Mouse (Mus musculus): ENCODE measurements at regions not wholly inside any gene's neighbourhood (a gene's known extent, or its start where the extent isn't known, plus 50 kb on each side); places are given as distances from the start of the nearest gene placed in this dataset.
"Not testable (repeated sequence)": the region's sequence is repeated elsewhere in the genome, so short reads cannot be mapped to it uniquely, and the experiment has no call there.

- TF ChIP-seq POLR2A (IDR thresholded peaks at IDR 0.05; ENCODE audit: insufficient read depth, low read length) = no peak
- no peak for TF ChIP-seq EP300 (IDR thresholded peaks at IDR 0.05; ENCODE audit: insufficient read depth, low read depth, low read length)
- TF ChIP-seq CTCF (IDR thresholded peaks at IDR 0.05; ENCODE audit: low read depth, low read length) = no peak
- Histone ChIP-seq H3K27ac (ENCODE audit: insufficient read depth, low read length) (no peak overlapping the region), H3K4me3 (ENCODE audit: low read depth, low read length) (no peak overlapping the region), H3K4me1 (ENCODE audit: control insufficient read depth, insufficient read depth, low read length) (no peaks in the 10 kb centered on the region), H3K27me3 (ENCODE audit: control insufficient read depth, insufficient read depth, low read length, poor library complexity, severe bottlenecking) (no peaks in the 10 kb centered on the region), H3K36me3 (ENCODE audit: control insufficient read depth, insufficient read depth, low read length, poor library complexity, severe bottlenecking) (no peaks in the 10 kb centered on the region), H3K9ac (ENCODE audit: low read depth, poor library complexity, severe bottlenecking) (no peak overlapping the region), H3K9me3 (replicated peaks; ENCODE audit: control insufficient read depth, insufficient read depth, low read length, poor library complexity, severe bottlenecking) (no peaks in the 10 kb centered on the region)
Measured at GRCm38 (mm10) chr11:22453161-22453560, 58.7 kb upstream of the Tmem17 start.

- Histone ChIP-seq H3K36me3 (ENCODE audit: control insufficient read depth, insufficient read depth, low read length, poor library complexity, severe bottlenecking) (no peaks in the 10 kb centered on the region), H3K27ac (ENCODE audit: insufficient read depth, low read length) (no peak overlapping the region), H3K9me3 (replicated peaks; ENCODE audit: control insufficient read depth, insufficient read depth, low read length, poor library complexity, severe bottlenecking) (no peaks in the 10 kb centered on the region), H3K27me3 (ENCODE audit: control insufficient read depth, insufficient read depth, low read length, poor library complexity, severe bottlenecking) (no peaks in the 10 kb centered on the region), H3K9ac (ENCODE audit: low read depth, poor library complexity, severe bottlenecking) (no peak overlapping the region), H3K4me3 (ENCODE audit: low read depth, low read length) (no peak overlapping the region), H3K4me1 (ENCODE audit: control insufficient read depth, insufficient read depth, low read length) (no peaks in the 10 kb centered on the region)
- TF ChIP-seq CTCF (IDR thresholded peaks at IDR 0.05; ENCODE audit: low read depth, low read length) (no peak), EP300 (IDR thresholded peaks at IDR 0.05; ENCODE audit: insufficient read depth, low read depth, low read length) (no peak), POLR2A (IDR thresholded peaks at IDR 0.05; ENCODE audit: insufficient read depth, low read length) (no peak)
Measured at GRCm38 (mm10) chr11:22456286-22456685, 55.6 kb upstream of the Tmem17 start.

- Histone ChIP-seq H3K4me3 (ENCODE audit: low read depth, low read length) (no peak overlapping the region), H3K9ac (ENCODE audit: low read depth, poor library complexity, severe bottlenecking) (no peak overlapping the region), H3K27me3 (ENCODE audit: control insufficient read depth, insufficient read depth, low read length, poor library complexity, severe bottlenecking) (no peaks in the 10 kb centered on the region), H3K27ac (ENCODE audit: insufficient read depth, low read length) (no peak overlapping the region), H3K36me3 (ENCODE audit: control insufficient read depth, insufficient read depth, low read length, poor library complexity, severe bottlenecking) (no peaks in the 10 kb centered on the region), H3K9me3 (replicated peaks; ENCODE audit: control insufficient read depth, insufficient read depth, low read length, poor library complexity, severe bottlenecking) (peaks cover 4% of the 10 kb centered on the region), H3K4me1 (ENCODE audit: control insufficient read depth, insufficient read depth, low read length) (no peaks in the 10 kb centered on the region)
- TF ChIP-seq EP300 (IDR thresholded peaks at IDR 0.05; ENCODE audit: insufficient read depth, low read depth, low read length) (no peak), POLR2A (IDR thresholded peaks at IDR 0.05; ENCODE audit: insufficient read depth, low read length) (no peak), CTCF (IDR thresholded peaks at IDR 0.05; ENCODE audit: low read depth, low read length) (no peak)
Measured at GRCm38 (mm10) chr11:22457220-22457619, 54.7 kb upstream of the Tmem17 start.

- TF ChIP-seq POLR2A (IDR thresholded peaks at IDR 0.05; ENCODE audit: insufficient read depth, low read length) (no peak), EP300 (IDR thresholded peaks at IDR 0.05; ENCODE audit: insufficient read depth, low read depth, low read length) (no peak), CTCF (IDR thresholded peaks at IDR 0.05; ENCODE audit: low read depth, low read length) (no peak)
- Histone ChIP-seq H3K27ac (ENCODE audit: insufficient read depth, low read length) (no peak overlapping the region), H3K9me3 (replicated peaks; ENCODE audit: control insufficient read depth, insufficient read depth, low read length, poor library complexity, severe bottlenecking) (peaks cover 4% of the 10 kb centered on the region), H3K27me3 (ENCODE audit: control insufficient read depth, insufficient read depth, low read length, poor library complexity, severe bottlenecking) (no peaks in the 10 kb centered on the region), H3K4me1 (ENCODE audit: control insufficient read depth, insufficient read depth, low read length) (no peaks in the 10 kb centered on the region), H3K9ac (ENCODE audit: low read depth, poor library complexity, severe bottlenecking) (no peak overlapping the region), H3K4me3 (ENCODE audit: low read depth, low read length) (no peak overlapping the region), H3K36me3 (ENCODE audit: control insufficient read depth, insufficient read depth, low read length, poor library complexity, severe bottlenecking) (no peaks in the 10 kb centered on the region)
Measured at GRCm38 (mm10) chr11:22458951-22459703, 52.8 kb upstream of the Tmem17 start.

DNA sequence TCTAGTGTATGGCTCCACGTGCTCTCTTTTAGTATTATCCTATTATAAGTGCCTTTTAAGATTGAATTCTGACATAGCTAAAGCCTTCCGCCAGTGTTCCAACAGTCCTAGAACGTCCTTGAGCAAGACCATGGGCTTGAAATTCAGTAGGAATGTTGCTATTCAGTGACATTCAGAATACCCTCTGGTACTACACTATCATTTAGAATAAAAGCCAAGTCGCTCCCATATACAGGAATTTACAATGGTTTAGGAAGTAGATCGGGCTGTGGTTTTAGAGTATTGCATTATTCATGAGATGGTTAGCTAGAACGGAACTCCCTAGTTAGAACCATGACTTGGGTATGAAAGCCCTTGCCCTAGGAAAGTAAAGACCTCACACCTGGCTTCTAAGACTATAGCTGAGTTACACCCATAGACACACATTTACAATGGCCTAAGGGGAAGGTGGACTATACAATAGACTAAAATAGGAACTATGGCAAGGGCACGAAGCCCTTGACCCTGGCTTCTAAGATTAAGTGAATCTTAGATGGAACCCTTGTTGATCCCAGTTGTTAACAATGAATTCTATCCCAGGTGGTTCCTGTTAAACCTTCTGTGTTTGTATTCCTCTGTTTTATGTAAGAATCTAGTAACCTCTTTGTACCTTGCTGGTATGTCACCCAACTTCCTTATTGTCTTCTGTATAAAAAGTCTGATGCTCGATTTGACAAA is 50.7 kb upstream of the Tmem17 start:
- not testable (repeated sequence) for H3K4me3 ChIP-seq (ENCODE audit: low read depth, low read length); H3K9ac ChIP-seq (ENCODE audit: low read depth, poor library complexity, severe bottlenecking); H3K27ac ChIP-seq (ENCODE audit: insufficient read depth, low read length); H3K27me3 ChIP-seq (ENCODE audit: control insufficient read depth, insufficient read depth, low read length, poor library complexity, severe bottlenecking); H3K9me3 ChIP-seq (replicated peaks; ENCODE audit: control insufficient read depth, insufficient read depth, low read length, poor library complexity, severe bottlenecking); H3K36me3 ChIP-seq (ENCODE audit: control insufficient read depth, insufficient read depth, low read length, poor library complexity, severe bottlenecking); H3K4me1 ChIP-seq (ENCODE audit: control insufficient read depth, insufficient read depth, low read length)
